Mouse (Mus musculus) stomach, postnatal 0 days (tissue): ENCODE measurements around the gene Tnfrsf9.

Experiments used
- CTCF ChIP-seq: IDR thresholded peaks from 2 replicates; pipeline ENCODE4 v1.5.1; 2016; ENCODE audit warnings: antibody characterized with exemption, low read depth, mild to moderate bottlenecking, moderate library complexity
- EP300 ChIP-seq: optimal IDR thresholded peaks from 2 replicates; pipeline ENCODE3; 2016; ENCODE audit warnings: antibody characterized with exemption

- no peak for TF ChIP-seq CTCF
- no peak for TF ChIP-seq EP300
Measured at GRCm38 (mm10) chr4:150866494-150866893, 47.9 kb upstream of the Tnfrsf9 start.
